Mouse (Mus musculus) CH12.LX (cell line): ENCODE data around the gene Ikbip.

Experiments
- CHD2 ChIP-seq: IDR thresholded peaks from 2 replicates; pipeline ENCODE4 v1.6.1; 2011; ENCODE audit warnings: low read length, improper control_type of control experiment
- CTCF ChIP-seq, 2 experiments: IDR thresholded peaks in 1 of 2; conservative IDR thresholded peaks in 1 of 2; 2 replicates each; pipeline ENCODE4 v1.5.1; 2011 to 2012; ENCODE audit warnings: low read depth in 2 of 2, low read length in 2 of 2, improper control_type of control experiment in 1 of 2, inconsistent platforms in 1 of 2, mild to moderate bottlenecking in 1 of 2, moderate library complexity in 1 of 2
- HCFC1 ChIP-seq: IDR thresholded peaks from 2 replicates; pipeline ENCODE4 v1.6.1; 2012; ENCODE audit warnings: low read depth, mild to moderate bottlenecking, inconsistent platforms, low read length, improper control_type of control experiment
- JUND ChIP-seq: conservative IDR thresholded peaks from 2 replicates; pipeline ENCODE4 v1.6.1; 2011; ENCODE audit warnings: low read depth, low read length, improper control_type of control experiment
- NELFE ChIP-seq: IDR thresholded peaks from 2 replicates; pipeline ENCODE4 v1.6.1; 2011; ENCODE audit warnings: low read depth, low read length, improper control_type of control experiment
- PAX5 ChIP-seq: IDR thresholded peaks from 2 replicates; pipeline ENCODE4 v1.6.1; 2012; ENCODE audit warnings: low read length, inconsistent platforms, mixed read lengths
- POLR2A ChIP-seq: IDR thresholded peaks from 2 replicates; pipeline ENCODE4 v1.6.1; 2011; ENCODE audit warnings: low read depth, mild to moderate bottlenecking, improper control_type of control experiment, low read length
- POLR2AphosphoS2 ChIP-seq: IDR thresholded peaks from 2 replicates; pipeline ENCODE4 v1.6.1; 2011; ENCODE audit warnings: low read depth, low read length, improper control_type of control experiment
- UBTF ChIP-seq: IDR thresholded peaks from 2 replicates; pipeline ENCODE4 v1.6.1; 2012; ENCODE audit warnings: low read depth, mild to moderate bottlenecking, inconsistent platforms, low read length, improper control_type of control experiment, moderate library complexity
- ZKSCAN1 ChIP-seq: IDR thresholded peaks from 2 replicates; pipeline ENCODE4 v1.6.1; 2012; ENCODE audit warnings: low read depth, inconsistent platforms, low read length, improper control_type of control experiment, borderline replicate concordance
- ZNF384 ChIP-seq: IDR thresholded peaks from 2 replicates; pipeline ENCODE4 v1.6.1; 2012; ENCODE audit warnings: low read depth, low read length, improper control_type of control experiment, inconsistent platforms

DNA sequence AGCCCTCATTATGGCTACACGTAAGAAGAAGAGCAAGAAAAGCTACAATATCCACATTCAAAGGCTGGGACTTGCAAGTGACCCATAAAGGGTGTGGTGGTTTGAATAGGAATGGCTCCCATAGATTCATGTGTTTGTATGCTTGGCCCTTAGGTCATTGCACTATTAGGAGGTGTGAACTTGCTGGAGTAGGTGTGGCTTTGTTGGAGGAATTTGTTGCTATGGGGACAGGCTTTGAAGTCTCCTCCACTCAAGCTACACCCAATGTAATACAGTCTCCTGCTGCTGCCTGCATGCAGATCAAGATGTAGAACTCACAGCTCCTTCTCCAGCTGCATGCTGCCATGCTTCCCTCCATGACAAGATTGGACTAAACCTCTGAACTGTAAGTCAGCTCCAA lies 48.8 kb downstream of the Ikbip start:
- TF ChIP-seq POLR2AphosphoS2 (no peak), JUND (no peak), NELFE (no peak), CTCF (conservative IDR thresholded peaks at IDR 0.05 in 1 of 2, IDR thresholded peaks at IDR 0.05 in 1 of 2; ENCODE audit: low read depth in 2 of 2, low read length in 2 of 2) (no peak), HCFC1 (no peak), CHD2 (no peak), POLR2A (no peak), UBTF (no peak), ZNF384 (no peak), ZKSCAN1 (no peak), PAX5 (no peak)
